Mouse (Mus musculus) heart, embryonic 12.5 days (tissue): ENCODE data around the gene Zfp385b. TPM values are rescaled to one million over a fixed set of nuclear protein-coding genes. Genes with fewer than 3 reads are reported as not detected.

ENCODE experiments used
- ATAC-seq: fragments of 200-750 bp; cut with Nextera tagmentation; 2 replicates; pipeline ENCODE4 v1.8.0; 2017; ENCODE audit warnings: moderate TSS enrichment, moderate library complexity; ENCODE audit not compliant: insufficient number of reproducible peaks, low FRiP score
- H3K27ac ChIP-seq: fragments of 300-500 bp; sonication (generic); 2 replicates; pipeline ENCODE4 v1.5.1; 2016; ENCODE audit warnings: mild to moderate bottlenecking, moderate library complexity; ENCODE audit not compliant: poor library complexity, severe bottlenecking
- H3K27me3 ChIP-seq: fragments of 300-500 bp; sonication (generic); replicated peaks from 2 replicates; pipeline ENCODE4 v1.6.1; 2016; ENCODE audit warnings: mild to moderate bottlenecking, moderate library complexity
- H3K36me3 ChIP-seq: fragments of 300-500 bp; sonication (generic); 2 replicates; pipeline ENCODE4 v1.6.1; 2016; ENCODE audit warnings: mild to moderate bottlenecking, moderate library complexity
- H3K4me1 ChIP-seq: fragments of 300-500 bp; sonication (generic); replicated peaks from 2 replicates; pipeline ENCODE4 v1.6.1; 2016; ENCODE audit warnings: mild to moderate bottlenecking
- H3K4me2 ChIP-seq: fragments of 300-500 bp; sonication (generic); 2 replicates; pipeline ENCODE4 v1.6.1; 2016; ENCODE audit warnings: mild to moderate bottlenecking, moderate library complexity
- H3K4me3 ChIP-seq: fragments of 300-500 bp; sonication (generic); 2 replicates; pipeline ENCODE4 v1.5.1; 2016; ENCODE audit warnings: mild to moderate bottlenecking
- H3K9ac ChIP-seq: fragments of 300-500 bp; sonication (generic); 2 replicates; pipeline ENCODE4 v1.6.1; 2016; ENCODE audit warnings: mild to moderate bottlenecking, moderate library complexity
- H3K9me3 ChIP-seq: fragments of 300-500 bp; sonication (generic); replicated peaks from 2 replicates; pipeline ENCODE4 v1.6.1; 2016; ENCODE audit warnings: mild to moderate bottlenecking, moderate library complexity
- whole genome bisulfite sequencing: fragments of 180-500 bp; shearing (Covaris S2); methylation state at CpG from one replicate; pipeline ENCODE4 v1.1.7; 2016; 5-methylcytosine and 5-hydroxymethylcytosine counted together
- polyA plus RNA-seq: library from polyadenylated mRNA; unstranded; fragments of >200 nt; fragmentation: Nextera tagmentation; extraction: Ambion mirVana; gene quantifications from 2 replicates; pipeline ENCODE4 v1.2.1, GENCODE M21; 2016

Gene Zfp385b
- polyA plus RNA-seq, 1 experiment from 2014 or later, result 4.3 TPM

GRCm38 (mm10) chr2:77790295-77790694 is 29.1 kb downstream of the Zfp385b start:
- WGBS, result 81% methylated on average over 9 of the region's 9 CpGs
- Histone ChIP-seq H3K4me2 (no peak overlapping the region), H3K27me3 (no peaks in the 10 kb centered on the region), H3K9me3 (no peaks in the 10 kb centered on the region), H3K27ac (no peak overlapping the region), H3K9ac (no peak overlapping the region), H3K4me3 (no peak overlapping the region), H3K36me3 (no peaks in the 10 kb centered on the region), H3K4me1 (peaks cover 4% of the 10 kb centered on the region)
- no peak for ATAC-seq

GRCm38 (mm10) chr2:77781390-77781789 is 38.0 kb downstream of the Zfp385b start:
- WGBS, result 78% methylated on average over 7 of the region's 7 CpGs
- H3K4me2 ChIP-seq, result no peak overlapping the region
- ATAC-seq, result no peak

GRCm38 (mm10) chr2:77777781-77778180 is 41.7 kb downstream of the Zfp385b start:
- no peak for ATAC-seq
- H3K27me3 ChIP-seq, result no peaks in the 10 kb centered on the region
- no peak overlapping the region for H3K4me2 ChIP-seq
- no peaks in the 10 kb centered on the region for H3K9me3 ChIP-seq
- H3K36me3 ChIP-seq, result no peaks in the 10 kb centered on the region
- no peak overlapping the region for H3K9ac ChIP-seq
- peaks cover 7% of the 10 kb centered on the region for H3K4me1 ChIP-seq
- no peak overlapping the region for H3K4me3 ChIP-seq
- WGBS, result 46% methylated on average over 6 of the region's 6 CpGs
- no peak overlapping the region for H3K27ac ChIP-seq

More at GRCm38 (mm10) chr2:77781390-77781789, 38.0 kb downstream of the Zfp385b start:
- Histone ChIP-seq H3K4me1 (peaks cover 2% of the 10 kb centered on the region; the same call in 1 of the 2 replicates), H3K36me3 (no peaks in the 10 kb centered on the region), H3K4me3 (no peak overlapping the region), H3K9me3 (no peaks in the 10 kb centered on the region), H3K27ac (no peak overlapping the region), H3K27me3 (no peaks in the 10 kb centered on the region), H3K9ac (no peak overlapping the region)

DNA sequence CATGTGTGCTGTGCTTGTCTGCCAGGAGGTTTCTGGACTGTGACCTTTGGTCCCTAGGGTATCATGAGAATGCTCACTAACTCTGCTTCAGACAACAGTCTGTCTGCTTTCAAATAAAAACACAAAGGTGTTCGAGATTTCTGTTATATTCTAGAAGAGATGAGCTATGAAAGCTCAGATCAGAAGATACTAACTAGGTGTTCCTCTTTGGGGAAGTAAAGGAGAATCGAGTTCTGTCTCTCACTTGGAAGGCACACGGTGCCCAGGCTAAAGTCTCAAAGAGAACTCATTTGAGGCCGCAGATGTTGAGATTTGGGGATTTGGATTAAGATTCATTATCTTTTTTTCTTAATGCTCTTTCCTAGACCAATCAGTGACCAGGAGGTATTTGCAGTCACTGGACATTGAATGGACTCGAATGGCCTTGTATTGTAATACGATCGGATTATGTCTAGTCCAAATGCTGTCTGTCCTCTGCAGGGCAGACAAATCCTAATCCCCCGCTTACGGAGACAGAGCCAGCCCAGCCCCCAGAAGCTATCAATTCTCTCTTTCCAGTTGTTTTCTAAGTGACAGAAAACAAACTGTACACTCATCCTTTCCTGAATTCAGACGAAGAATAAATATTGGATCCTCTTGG is 42.3 kb downstream of the Zfp385b start:
- H3K4me1 ChIP-seq, result peaks cover 7% of the 10 kb centered on the region
- 78% methylated on average over 10 of the region's 10 CpGs for WGBS

DNA sequence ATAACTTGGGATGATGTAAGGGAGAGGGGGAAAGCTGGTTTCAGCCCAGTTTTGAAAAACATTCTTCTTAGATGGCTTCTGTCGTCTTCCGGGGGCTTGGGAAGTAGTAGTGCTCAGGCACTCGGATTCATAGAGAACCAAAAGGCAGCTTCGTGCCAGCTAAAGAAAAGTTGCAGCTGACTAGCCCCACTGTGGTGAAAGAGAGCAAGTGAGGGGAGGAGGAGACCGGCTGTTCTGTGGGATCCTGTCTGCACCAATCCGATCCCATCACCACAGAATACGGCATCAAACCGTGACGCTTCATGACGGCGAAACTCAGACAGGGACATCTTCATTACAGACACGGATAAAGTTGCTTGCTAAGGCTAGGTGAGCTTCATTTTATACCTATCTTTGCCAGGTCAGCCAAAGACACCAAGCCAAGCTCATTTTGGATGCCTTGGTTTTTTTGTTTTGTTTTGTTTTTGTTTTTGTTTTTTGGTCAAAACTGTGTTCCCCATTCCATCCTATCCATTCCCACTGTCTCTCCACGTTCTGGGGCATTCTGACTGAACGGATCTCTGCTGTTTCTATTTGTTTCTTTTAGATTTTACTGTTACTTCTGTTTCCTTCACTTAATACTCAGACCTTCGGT is 44.1 kb downstream of the Zfp385b start:
- H3K4me3 ChIP-seq, result no peak overlapping the region
- peaks cover 12% of the 10 kb centered on the region for H3K4me1 ChIP-seq
- H3K36me3 ChIP-seq, result no peaks in the 10 kb centered on the region
- H3K9ac ChIP-seq, result no peak overlapping the region
- H3K9me3 ChIP-seq, result no peaks in the 10 kb centered on the region
- H3K27me3 ChIP-seq, result no peaks in the 10 kb centered on the region
- H3K27ac ChIP-seq, result no peak overlapping the region
- WGBS, result 70% methylated on average over 15 of the region's 15 CpGs
- 0 out of 2 replicates have a peak overlapping the region, but pooled peaks have one; percentile 16 for H3K4me2 ChIP-seq
- ATAC-seq, result no peak

More for the DNA sequence above, 42.3 kb downstream of the Zfp385b start:
- no peak for ATAC-seq
- Histone ChIP-seq H3K27ac (no peak overlapping the region), H3K9me3 (no peaks in the 10 kb centered on the region), H3K36me3 (no peaks in the 10 kb centered on the region), H3K4me2 (no peak overlapping the region), H3K4me3 (no peak overlapping the region), H3K9ac (no peak overlapping the region), H3K27me3 (no peaks in the 10 kb centered on the region)

DNA sequence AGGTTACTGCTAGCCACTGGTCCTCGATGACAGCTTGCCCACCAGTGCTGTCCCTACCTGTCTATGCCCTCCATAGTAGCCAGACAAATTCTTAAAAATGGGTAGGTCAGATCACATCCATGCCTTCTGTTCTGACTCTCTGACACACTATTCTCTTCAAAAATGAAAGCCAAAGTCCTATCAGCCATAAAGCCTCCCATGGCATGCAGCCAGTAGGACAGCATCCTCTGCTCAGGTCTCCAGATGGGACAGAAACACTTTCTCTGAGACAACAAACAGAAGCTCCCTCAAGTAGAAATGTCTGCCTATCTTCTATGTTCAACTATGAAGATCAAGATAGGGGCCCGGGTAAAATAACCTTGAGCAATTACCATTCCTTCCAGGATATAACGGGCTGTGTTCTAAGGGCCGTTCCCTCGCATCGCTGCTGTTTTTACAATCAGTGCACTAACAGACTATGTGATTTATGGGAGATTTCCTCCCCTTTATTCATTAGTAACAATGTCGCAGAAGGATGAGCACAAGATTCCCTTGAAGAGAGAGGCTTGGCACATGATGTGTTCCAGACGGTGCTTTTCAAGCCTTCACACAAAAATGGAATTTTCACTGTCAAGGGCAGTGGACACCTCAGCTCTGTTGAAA is 49.3 kb downstream of the Zfp385b start:
- no peak overlapping the region for H3K9ac ChIP-seq
- no peaks in the 10 kb centered on the region for H3K9me3 ChIP-seq
- H3K36me3 ChIP-seq, result no peaks in the 10 kb centered on the region
- WGBS, result 54% methylated on average over 8 of the region's 8 CpGs
- peaks cover 14% of the 10 kb centered on the region; the same call in 1 of the 2 replicates for H3K4me1 ChIP-seq
- no peak overlapping the region for H3K4me2 ChIP-seq
- ATAC-seq, result no peak
- no peaks in the 10 kb centered on the region for H3K27me3 ChIP-seq
- no peak overlapping the region for H3K4me3 ChIP-seq
- H3K27ac ChIP-seq, result no peak overlapping the region

DNA sequence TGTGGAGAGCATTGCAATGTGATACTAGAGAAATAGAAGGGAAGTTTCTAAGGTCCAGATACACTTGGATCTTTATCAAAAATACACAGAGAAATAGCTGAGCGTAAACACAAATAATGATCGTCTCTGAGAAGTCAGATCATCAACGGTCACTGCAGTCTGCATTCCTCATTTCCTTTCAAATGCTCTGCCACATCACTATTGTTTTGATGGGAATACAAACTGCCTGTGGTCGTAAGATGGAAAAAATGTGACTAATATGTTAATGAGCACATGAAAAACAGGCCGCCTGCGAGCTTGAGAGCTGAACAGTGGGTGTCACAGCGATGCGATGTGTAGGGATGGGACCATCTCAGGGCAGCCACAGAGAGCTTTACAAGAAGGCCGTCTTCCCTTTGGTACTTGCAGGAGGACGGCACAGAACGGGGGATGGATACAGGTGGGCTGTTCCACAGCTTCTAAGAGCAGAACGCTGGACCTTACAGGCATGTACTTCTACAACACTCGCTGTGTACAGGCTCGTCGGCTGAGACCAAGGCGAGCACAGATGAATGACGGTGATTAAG is 51.0 kb downstream of the Zfp385b start:
- Histone ChIP-seq H3K27me3 (no peaks in the 10 kb centered on the region), H3K4me3 (no peak overlapping the region), H3K4me1 (peaks cover 10% of the 10 kb centered on the region; the same call in 1 of the 2 replicates), H3K27ac (no peak overlapping the region), H3K9me3 (no peaks in the 10 kb centered on the region), H3K9ac (no peak overlapping the region), H3K4me2 (no peak overlapping the region), H3K36me3 (no peaks in the 10 kb centered on the region)
- WGBS, result 81% methylated on average over 17 of the region's 17 CpGs
- ATAC-seq, result no peak

DNA sequence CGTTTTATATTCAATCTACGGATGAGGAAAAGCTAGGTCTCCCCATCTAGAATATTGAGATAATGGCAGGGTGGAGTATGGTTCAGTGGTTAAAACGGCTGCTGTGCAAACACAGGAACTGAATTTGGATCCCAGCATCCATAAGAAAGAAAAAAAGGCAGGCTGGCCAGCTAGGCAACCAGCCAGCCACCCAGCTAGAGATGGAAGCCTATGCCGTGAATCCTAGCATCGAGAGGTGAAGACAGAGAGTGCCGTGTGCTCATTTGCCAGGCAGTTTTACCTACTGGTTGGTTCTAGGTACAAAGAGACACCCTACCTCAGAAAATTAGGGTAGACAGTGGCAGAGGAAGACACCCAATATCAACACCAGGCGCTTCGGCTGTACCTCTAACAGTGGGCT is 57.5 kb downstream of the Zfp385b start:
- H3K4me1 ChIP-seq, result no peaks in the 10 kb centered on the region
- WGBS, result 90% methylated on average over 8 of the region's 8 CpGs

GRCm38 (mm10) chr2:77758403-77759071 is 60.9 kb downstream of the Zfp385b start:
- Histone ChIP-seq H3K4me2 (no peak overlapping the region), H3K4me3 (no peak overlapping the region), H3K9me3 (no peaks in the 10 kb centered on the region), H3K27me3 (no peaks in the 10 kb centered on the region), H3K36me3 (no peaks in the 10 kb centered on the region), H3K9ac (no peak overlapping the region), H3K4me1 (no peaks in the 10 kb centered on the region), H3K27ac (no peak overlapping the region)
- 70% methylated on average over 15 of the region's 15 CpGs for WGBS
- no peak for ATAC-seq

More for the DNA sequence above, 57.5 kb downstream of the Zfp385b start:
- Histone ChIP-seq H3K9ac (no peak overlapping the region), H3K4me2 (no peak overlapping the region), H3K4me3 (no peak overlapping the region), H3K36me3 (no peaks in the 10 kb centered on the region), H3K27me3 (no peaks in the 10 kb centered on the region), H3K9me3 (no peaks in the 10 kb centered on the region), H3K27ac (no peak overlapping the region)
- ATAC-seq, result no peak

DNA sequence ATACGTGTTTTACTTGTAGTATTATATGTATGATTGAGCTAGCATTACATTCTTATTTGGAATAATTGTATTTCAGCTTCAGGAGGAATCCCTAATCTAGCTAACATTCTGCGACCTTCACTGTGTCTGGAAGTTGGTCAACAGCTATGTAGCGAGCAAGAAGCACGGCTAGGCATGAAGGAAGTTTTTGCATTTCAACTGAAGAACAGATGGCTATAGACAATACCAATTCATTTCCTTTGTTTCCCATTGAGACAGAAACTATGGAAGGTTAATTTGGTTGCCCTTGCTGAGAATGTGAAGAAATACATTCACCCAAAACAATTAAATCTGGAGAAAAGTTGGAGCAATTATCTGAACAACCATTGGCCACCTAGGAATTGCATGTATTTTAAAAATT is 66.9 kb downstream of the Zfp385b start:
- H3K4me1 ChIP-seq, result no peaks in the 10 kb centered on the region
- 75% methylated on average over 4 of the region's 4 CpGs for WGBS

GRCm38 (mm10) chr2:77749631-77750030 is 69.8 kb downstream of the Zfp385b start:
- no peaks in the 10 kb centered on the region for H3K9me3 ChIP-seq
- no peak overlapping the region for H3K4me3 ChIP-seq
- no peaks in the 10 kb centered on the region for H3K27me3 ChIP-seq
- ATAC-seq, result no peak
- H3K4me2 ChIP-seq, result no peak overlapping the region
- H3K36me3 ChIP-seq, result no peaks in the 10 kb centered on the region
- no peak overlapping the region for H3K9ac ChIP-seq
- H3K4me1 ChIP-seq, result no peaks in the 10 kb centered on the region
- 41% methylated on average over 3 of the region's 3 CpGs for whole genome bisulfite sequencing
- no peak overlapping the region for H3K27ac ChIP-seq

More for the DNA sequence above, 66.9 kb downstream of the Zfp385b start:
- Histone ChIP-seq H3K36me3 (no peaks in the 10 kb centered on the region), H3K4me3 (no peak overlapping the region), H3K9me3 (no peaks in the 10 kb centered on the region), H3K4me2 (no peak overlapping the region), H3K27me3 (no peaks in the 10 kb centered on the region), H3K27ac (no peak overlapping the region), H3K9ac (no peak overlapping the region)
- no peak for ATAC-seq
